Mouse (Mus musculus) E14TG2a.4 (cell line): ENCODE measurements around the gene Sept8.

Experiments
- CTCF ChIP-seq: conservative IDR thresholded peaks from 2 replicates; pipeline ENCODE4 v1.5.1; 2014; ENCODE audit warnings: low read length
- NANOG ChIP-seq: IDR thresholded peaks from 2 replicates; pipeline ENCODE4 v1.6.1; 2014; ENCODE audit warnings: borderline replicate concordance, low read length, mixed read lengths
- POU5F1 ChIP-seq: IDR thresholded peaks from 2 replicates; pipeline ENCODE4 v1.6.1; 2014; ENCODE audit warnings: low read length, borderline replicate concordance

DNA sequence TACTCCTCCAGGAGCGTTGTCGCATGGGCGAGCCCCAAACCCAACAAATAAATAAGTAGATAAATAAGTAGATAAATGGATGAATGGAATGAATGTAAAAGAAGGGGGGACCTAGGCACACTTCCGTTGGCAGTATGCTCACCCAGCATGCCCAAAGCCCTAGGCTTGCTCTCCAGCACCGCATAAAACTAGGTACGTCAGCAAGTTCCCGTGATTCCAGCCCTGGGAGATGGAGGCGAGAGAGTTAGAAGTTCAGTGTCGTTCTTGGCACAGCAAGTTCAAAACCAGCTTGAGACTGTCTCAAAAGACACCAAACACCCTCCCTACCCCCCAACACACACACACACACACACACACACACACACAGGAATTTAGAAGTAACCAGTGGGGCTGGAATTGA, 10.9 kb downstream of the Sept8 start:
- no peak for TF ChIP-seq CTCF
- TF ChIP-seq POU5F1: no peak
- TF ChIP-seq NANOG: no peak
